Mouse (Mus musculus): ENCODE measurements around the gene Sh3bp2.

DNA sequence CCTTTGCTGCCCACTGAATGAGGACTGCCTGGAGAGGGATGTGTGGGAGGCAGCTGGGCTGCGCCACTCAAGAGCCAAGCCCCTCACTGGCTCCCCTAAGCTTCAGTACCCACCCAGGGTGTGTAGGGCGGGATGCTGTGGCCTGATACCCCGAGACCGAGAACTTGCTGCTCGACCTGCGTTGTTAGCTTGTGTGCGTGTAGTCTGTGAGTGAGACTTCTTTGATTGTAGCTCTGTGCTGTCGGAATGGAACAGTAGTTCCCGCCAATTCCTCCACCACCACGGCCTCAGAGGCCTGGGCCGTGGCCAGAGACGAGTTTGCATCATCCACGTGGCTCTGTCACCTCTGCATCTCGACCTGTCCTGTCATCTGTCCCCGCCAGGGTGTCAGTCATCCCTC, 39.9 kb upstream of the Sh3bp2 start:
- TF ChIP-seq POLR2A (IDR thresholded peaks at IDR 0.05; ENCODE audit: control insufficient read depth in 1 of 2, insufficient read depth in 1 of 2, low read depth in 1 of 2, low read length in 2 of 2, poor library complexity in 1 of 2) (no peak), CHD2 (IDR thresholded peaks at IDR 0.05; ENCODE audit: low read length) (no peak), HCFC1 (IDR thresholded peaks at IDR 0.05; ENCODE audit: low read depth, low read length) (no peak), MAFK (IDR thresholded peaks at IDR 0.05; ENCODE audit: borderline replicate concordance, low read depth, low read length) (no peak), CTCF (IDR thresholded peaks at IDR 0.05 in 2 of 3, conservative IDR thresholded peaks at IDR 0.05 in 1 of 3; ENCODE audit: control insufficient read depth in 1 of 3, insufficient read depth in 1 of 3, low read depth in 2 of 3, low read length in 3 of 3, poor library complexity in 1 of 3, severe bottlenecking in 1 of 3) (no peak), POLR2AphosphoS2 (IDR thresholded peaks at IDR 0.05; ENCODE audit: low read length) (no peak), TAL1 (IDR thresholded peaks at IDR 0.05; ENCODE audit: low read length) (no peak), SIN3A (IDR thresholded peaks at IDR 0.05; ENCODE audit: low read length) (no peak), UBTF (IDR thresholded peaks at IDR 0.05; ENCODE audit: borderline replicate concordance, insufficient read depth, low read depth, low read length) (no peak), MAX (IDR thresholded peaks at IDR 0.05; ENCODE audit: low read length) (no peak), GATA1 (IDR thresholded peaks at IDR 0.05; ENCODE audit: low read depth, low read length) (no peak)

All from MEL (cell line).